Mouse (Mus musculus): Measurements from ENCODE around the gene Sh3rf1. TPM values are rescaled to one million over a fixed set of nuclear protein-coding genes. Genes with fewer than 3 reads are reported as not detected.

The Sh3rf1 gene
- polyA plus RNA-seq, 1 experiment: 3.8 TPM

DNA sequence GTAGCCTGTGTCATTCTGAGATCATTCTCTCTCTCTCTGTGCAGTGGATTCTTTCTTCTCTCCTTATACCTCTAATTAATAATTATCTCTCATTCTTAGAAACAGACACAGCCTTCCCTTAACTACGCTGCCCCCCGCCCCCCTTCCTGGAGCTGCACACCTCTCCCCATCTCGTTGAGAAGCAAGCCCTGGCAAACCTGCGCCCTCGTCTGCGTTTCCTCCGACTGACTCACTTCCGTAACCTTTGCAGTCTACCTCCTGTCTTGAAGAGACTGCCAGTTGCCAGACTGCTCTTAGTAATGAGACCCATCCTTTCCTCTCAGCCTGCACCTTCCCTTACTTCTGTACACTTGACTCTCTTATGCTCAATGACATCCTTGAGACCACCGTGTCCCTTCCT, 46.9 kb downstream of the Sh3rf1 start:
- H3ac ChIP-seq (ENCODE audit: control insufficient read depth, insufficient read length, low read depth): no peak overlapping the region
- peaks cover 28% of the 10 kb centered on the region for H3K79me2 ChIP-seq (ENCODE audit: control insufficient read depth, insufficient read depth)
- TF ChIP-seq MYOG (IDR thresholded peaks at IDR 0.05; ENCODE audit: control insufficient read depth, extremely low read depth, insufficient read length): no peak
- TF ChIP-seq FOSL1 (IDR thresholded peaks at IDR 0.05; ENCODE audit: insufficient read depth, low read length, poor library complexity, severe bottlenecking): no peak
- TF ChIP-seq USF1 (IDR thresholded peaks at IDR 0.05; ENCODE audit: low read depth): no peak
- TF ChIP-seq CEBPB (IDR thresholded peaks at IDR 0.05; ENCODE audit: low read depth): no peak
- no peak for TF ChIP-seq MAX (IDR thresholded peaks at IDR 0.05)
- TF ChIP-seq CTCF (IDR thresholded peaks at IDR 0.05; ENCODE audit: control insufficient read depth, insufficient read depth, insufficient read length): no peak
- TF ChIP-seq MYOD1 (IDR thresholded peaks at IDR 0.05; ENCODE audit: control insufficient read depth, insufficient read length, low read depth): no peak
- H3K4me3 ChIP-seq (ENCODE audit: insufficient read depth, poor library complexity, severe bottlenecking): no peak overlapping the region
- H3K27me3 ChIP-seq (ENCODE audit: control insufficient read depth, insufficient read depth, insufficient read length): no peaks in the 10 kb centered on the region
- H3K36me3 ChIP-seq (ENCODE audit: control insufficient read depth, insufficient read depth): no peaks in the 10 kb centered on the region
- peaks cover 8% of the 10 kb centered on the region for H3K79me3 ChIP-seq (ENCODE audit: low read depth)

DNA sequence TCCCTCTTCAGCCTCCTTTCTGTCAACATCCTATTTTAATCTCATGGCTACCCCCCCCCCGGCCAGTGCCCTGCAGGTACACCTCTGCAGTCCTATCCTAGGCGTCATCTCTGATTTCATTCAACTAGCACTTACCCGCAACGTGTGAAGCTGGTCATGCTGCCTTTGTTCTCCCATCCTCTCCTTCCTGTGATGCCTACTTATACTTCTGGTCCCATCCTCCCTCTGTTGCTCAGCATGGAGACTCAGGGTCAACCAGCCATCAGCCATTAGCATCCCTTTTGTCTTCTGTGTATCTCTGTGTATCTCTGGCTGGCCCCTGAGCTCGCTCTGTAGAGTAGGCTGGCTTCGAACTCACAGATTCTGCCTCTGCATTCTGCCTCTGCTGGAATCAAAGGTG, 47.3 kb downstream of the Sh3rf1 start:
- Histone ChIP-seq H3K27me3 (ENCODE audit: control insufficient read depth, insufficient read depth, insufficient read length) (no peaks in the 10 kb centered on the region), H3K79me3 (ENCODE audit: low read depth) (peaks cover 8% of the 10 kb centered on the region), H3K36me3 (ENCODE audit: control insufficient read depth, insufficient read depth) (no peaks in the 10 kb centered on the region), H3K79me2 (ENCODE audit: control insufficient read depth, insufficient read depth) (peaks cover 24% of the 10 kb centered on the region), H3ac (ENCODE audit: control insufficient read depth, insufficient read length, low read depth) (no peak overlapping the region), H3K4me3 (ENCODE audit: insufficient read depth, poor library complexity, severe bottlenecking) (no peak overlapping the region)
- TF ChIP-seq USF1 (IDR thresholded peaks at IDR 0.05; ENCODE audit: low read depth) (no peak), FOSL1 (IDR thresholded peaks at IDR 0.05; ENCODE audit: insufficient read depth, low read length, poor library complexity, severe bottlenecking) (no peak), MYOG (IDR thresholded peaks at IDR 0.05; ENCODE audit: control insufficient read depth, extremely low read depth, insufficient read length) (no peak), CTCF (IDR thresholded peaks at IDR 0.05; ENCODE audit: control insufficient read depth, insufficient read depth, insufficient read length) (no peak), MAX (IDR thresholded peaks at IDR 0.05) (no peak), MYOD1 (IDR thresholded peaks at IDR 0.05; ENCODE audit: control insufficient read depth, insufficient read length, low read depth) (no peak), CEBPB (IDR thresholded peaks at IDR 0.05; ENCODE audit: low read depth) (no peak)

DNA sequence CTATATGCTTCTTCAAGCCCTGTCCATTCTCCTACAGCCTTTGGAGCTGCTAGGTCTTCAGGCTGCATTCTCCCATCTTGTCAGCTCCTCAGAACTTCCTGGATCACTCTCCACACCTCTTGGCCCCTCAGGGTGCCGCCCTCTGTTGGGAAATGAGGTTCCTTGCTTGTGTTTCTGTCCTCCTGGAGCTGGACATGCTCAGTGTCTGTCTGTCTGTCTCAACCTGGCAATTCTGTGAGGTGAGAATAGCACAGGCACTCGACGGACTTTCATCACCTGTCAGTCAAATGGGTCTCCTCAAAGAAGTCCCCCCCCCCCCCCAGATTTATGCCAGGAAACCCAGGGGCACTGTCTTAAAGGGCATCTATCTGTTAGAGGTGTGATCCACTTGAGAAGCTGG, 49.2 kb downstream of the Sh3rf1 start:
- peaks cover 27% of the 10 kb centered on the region for H3K79me2 ChIP-seq (ENCODE audit: control insufficient read depth, insufficient read depth)
- TF ChIP-seq CEBPB (IDR thresholded peaks at IDR 0.05; ENCODE audit: low read depth) (no peak), FOSL1 (IDR thresholded peaks at IDR 0.05; ENCODE audit: insufficient read depth, low read length, poor library complexity, severe bottlenecking) (no peak), USF1 (IDR thresholded peaks at IDR 0.05; ENCODE audit: low read depth) (no peak)
- peaks cover 5% of the 10 kb centered on the region for H3K79me3 ChIP-seq (ENCODE audit: low read depth)
- H3K36me3 ChIP-seq (ENCODE audit: control insufficient read depth, insufficient read depth): no peaks in the 10 kb centered on the region
- no peaks in the 10 kb centered on the region for H3K27me3 ChIP-seq (ENCODE audit: control insufficient read depth, insufficient read depth, insufficient read length)
- H3ac ChIP-seq (ENCODE audit: control insufficient read depth, insufficient read length, low read depth): no peak overlapping the region
- no peak overlapping the region for H3K4me3 ChIP-seq (ENCODE audit: insufficient read depth, poor library complexity, severe bottlenecking)

DNA sequence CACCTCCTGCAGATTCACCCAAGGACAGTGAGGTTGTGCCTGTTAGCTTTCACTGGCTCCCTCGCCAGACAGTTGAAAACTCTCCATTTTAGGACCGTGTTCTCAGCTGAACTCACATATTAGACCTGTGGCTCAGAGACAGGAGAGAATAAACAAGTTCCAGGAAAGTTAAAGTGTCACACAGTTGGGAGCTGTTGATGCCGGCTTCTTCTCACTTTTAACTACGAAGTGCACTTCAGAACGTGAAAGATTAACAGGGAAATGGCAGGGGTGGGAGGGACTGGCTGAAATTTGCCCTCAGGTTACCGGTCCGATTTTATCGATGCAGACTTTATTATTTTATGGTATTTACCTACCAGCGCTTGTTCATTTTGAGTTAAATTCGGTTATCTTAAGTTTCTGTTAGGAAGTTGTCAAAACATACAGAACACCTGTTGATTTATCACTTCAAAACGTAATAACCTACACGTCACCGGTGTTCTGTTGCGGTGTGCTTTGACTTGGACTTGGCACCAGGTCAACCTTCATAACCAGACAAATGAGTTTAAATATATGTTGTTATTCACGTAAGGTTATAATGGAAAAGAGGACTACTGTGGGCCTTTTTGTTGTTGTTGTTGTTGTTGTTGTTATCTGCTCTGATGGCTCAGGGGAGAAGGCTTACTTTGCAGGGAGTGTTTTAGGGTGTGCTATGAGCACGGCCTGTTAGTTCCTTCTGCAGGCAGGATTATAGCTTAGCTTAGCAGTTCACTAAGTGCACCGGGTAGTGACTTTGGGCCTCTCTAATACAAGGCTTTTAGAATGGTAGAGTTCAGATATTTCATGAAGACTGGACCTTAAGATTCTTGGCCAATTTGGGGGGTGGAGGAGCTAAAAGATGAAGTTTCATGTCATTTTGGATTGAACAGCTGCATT, 49.9 kb downstream of the Sh3rf1 start:
- Histone ChIP-seq H3K36me3 (ENCODE audit: control insufficient read depth, insufficient read depth) (no peaks in the 10 kb centered on the region), H3K79me2 (ENCODE audit: control insufficient read depth, insufficient read depth) (peaks cover 32% of the 10 kb centered on the region), H3ac (ENCODE audit: control insufficient read depth, insufficient read length, low read depth) (no peak overlapping the region), H3K27me3 (ENCODE audit: control insufficient read depth, insufficient read depth, insufficient read length) (no peaks in the 10 kb centered on the region), H3K79me3 (ENCODE audit: low read depth) (peaks cover 4% of the 10 kb centered on the region), H3K4me3 (ENCODE audit: insufficient read depth, poor library complexity, severe bottlenecking) (no peak overlapping the region)
- TF ChIP-seq MAX (IDR thresholded peaks at IDR 0.05) (no peak), USF1 (IDR thresholded peaks at IDR 0.05; ENCODE audit: low read depth) (no peak), CEBPB (IDR thresholded peaks at IDR 0.05; ENCODE audit: low read depth) (no peak)

DNA sequence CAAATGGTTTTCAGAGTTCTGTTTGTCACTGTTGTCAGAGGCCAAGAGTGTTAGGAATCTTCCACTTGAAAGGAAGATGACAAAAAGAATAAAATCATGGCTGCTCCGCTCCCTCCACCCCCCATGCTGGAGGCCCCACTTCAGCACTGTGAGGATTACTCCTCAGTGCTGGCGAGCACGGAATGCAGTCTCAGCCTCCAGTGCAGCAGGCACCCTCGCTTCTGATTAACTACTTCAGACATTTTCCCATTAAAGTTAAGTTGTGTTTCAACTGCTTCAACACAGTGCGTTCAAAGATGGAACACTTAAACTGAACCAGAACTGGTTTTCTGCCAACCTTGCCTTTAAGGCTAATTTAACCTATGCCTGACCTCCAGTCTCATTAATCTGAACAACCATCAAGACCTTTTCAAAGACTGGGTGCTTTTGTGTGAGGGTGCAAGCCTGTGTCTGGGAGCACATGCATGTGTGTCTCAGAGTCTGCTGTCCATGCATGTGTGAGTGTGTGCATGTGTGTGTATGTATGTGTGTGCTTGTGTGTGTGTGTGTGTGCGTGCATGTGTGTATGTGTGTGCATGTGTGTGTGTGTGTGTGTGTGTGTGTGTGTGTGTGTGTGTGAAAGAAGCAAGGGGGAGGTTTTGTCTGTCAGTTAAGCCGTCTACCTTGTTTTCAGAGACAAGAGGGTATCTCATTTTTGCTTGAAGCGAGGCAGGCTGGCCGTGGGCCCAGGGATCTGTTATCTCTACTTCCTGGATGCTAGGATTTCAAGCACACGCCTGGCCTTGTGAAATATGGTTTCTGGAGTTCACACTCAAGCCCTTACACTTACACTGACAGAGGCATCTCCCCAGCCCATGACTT, 51.2 kb downstream of the Sh3rf1 start:
- Histone ChIP-seq H3K79me2 (ENCODE audit: control insufficient read depth, insufficient read depth) (peaks cover 39% of the 10 kb centered on the region), H3K4me3 (ENCODE audit: insufficient read depth, poor library complexity, severe bottlenecking) (no peak overlapping the region), H3K27me3 (ENCODE audit: control insufficient read depth, insufficient read depth, insufficient read length) (no peaks in the 10 kb centered on the region), H3ac (ENCODE audit: control insufficient read depth, insufficient read length, low read depth) (no peak overlapping the region), H3K79me3 (ENCODE audit: low read depth) (peaks cover 2% of the 10 kb centered on the region), H3K36me3 (ENCODE audit: control insufficient read depth, insufficient read depth) (no peaks in the 10 kb centered on the region)
- TF ChIP-seq FOSL1 (IDR thresholded peaks at IDR 0.05; ENCODE audit: insufficient read depth, low read length, poor library complexity, severe bottlenecking): no peak
- no peak for TF ChIP-seq CEBPB (IDR thresholded peaks at IDR 0.05; ENCODE audit: low read depth)
- TF ChIP-seq MAX (IDR thresholded peaks at IDR 0.05): no peak
- TF ChIP-seq MYOG (IDR thresholded peaks at IDR 0.05; ENCODE audit: control insufficient read depth, extremely low read depth, insufficient read length): no peak
- TF ChIP-seq USF1 (IDR thresholded peaks at IDR 0.05; ENCODE audit: low read depth): no peak
- TF ChIP-seq MYOD1 (IDR thresholded peaks at IDR 0.05; ENCODE audit: control insufficient read depth, insufficient read length, low read depth): no peak
- no peak for TF ChIP-seq CTCF (IDR thresholded peaks at IDR 0.05; ENCODE audit: control insufficient read depth, insufficient read depth, insufficient read length)

Measured in C2C12 (cell line).